Mouse (Mus musculus): ENCODE measurements around the gene Ube2z.

Ube2z gene

DNA sequence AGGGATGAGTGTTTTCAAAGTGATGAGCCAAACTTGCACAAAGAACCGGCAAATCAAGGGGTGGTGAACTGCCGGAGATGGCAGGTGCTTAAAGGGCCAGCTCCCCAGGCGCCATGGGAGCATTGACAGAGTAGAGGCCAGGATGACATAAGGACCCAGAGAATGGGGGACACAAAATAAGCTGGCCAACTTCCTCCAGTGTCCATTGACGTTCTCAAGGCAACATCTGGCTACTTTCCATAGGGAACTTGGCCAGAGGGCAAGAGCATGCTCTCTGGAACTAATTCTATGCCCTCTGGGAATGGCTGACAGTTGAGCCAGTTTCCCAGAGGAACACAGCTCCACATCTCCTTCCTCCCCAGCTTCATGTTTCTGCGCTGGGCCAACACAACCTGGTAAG lies 3.0 kb upstream of the Ube2z start:
- in situ Hi-C loops (cut with MboI; ENCODE audit: unreplicated experiment in 2 of 2) = loop anchor here in 1 of 2 experiments (25.0 kb wide), 1 partner anchor 1644 kb away; the partner anchor contains the start of genes Pcgf2 and Psmb3

DNA sequence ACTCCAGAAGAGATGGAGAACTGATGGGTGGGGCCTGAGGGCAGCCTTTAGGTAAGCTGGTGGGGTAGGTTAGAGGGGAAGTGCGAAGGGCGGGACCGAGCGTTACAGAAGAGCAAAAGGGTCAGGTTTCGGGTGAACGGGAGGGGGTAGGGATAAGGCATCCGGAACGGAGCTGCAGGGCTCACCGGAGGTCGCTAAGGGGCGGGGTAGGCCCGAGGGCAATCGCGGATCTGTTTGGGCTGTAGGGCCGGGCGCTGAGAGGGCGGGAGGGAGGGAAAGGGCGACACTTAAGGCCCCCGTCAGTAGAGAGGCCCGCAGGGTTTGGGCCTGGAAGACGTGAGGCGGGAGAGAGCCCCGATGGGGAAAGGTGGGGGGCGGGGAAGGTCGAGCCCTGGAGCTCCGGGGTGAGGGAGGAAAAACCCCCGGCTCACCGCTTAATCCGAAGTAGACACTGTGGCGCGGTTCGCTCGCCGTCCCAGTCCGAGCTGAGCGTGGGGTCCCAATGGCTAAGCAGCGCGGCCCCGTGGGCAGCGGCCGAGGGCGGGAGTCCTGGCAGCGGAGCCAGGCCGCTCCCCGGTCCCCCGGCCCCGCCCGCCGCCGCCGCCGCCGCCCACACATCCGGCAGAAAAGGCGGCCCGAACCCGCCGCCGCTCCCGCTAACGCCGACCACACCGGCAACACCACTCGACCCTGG lies 520 bp downstream of the Ube2z start:
- in situ Hi-C loops (cut with MboI; ENCODE audit: unreplicated experiment in 2 of 2) = loop anchor here in 1 of 2 experiments (25.0 kb wide), 1 partner anchor 1648 kb away; the partner anchor contains the start of genes Pcgf2 and Psmb3

DNA sequence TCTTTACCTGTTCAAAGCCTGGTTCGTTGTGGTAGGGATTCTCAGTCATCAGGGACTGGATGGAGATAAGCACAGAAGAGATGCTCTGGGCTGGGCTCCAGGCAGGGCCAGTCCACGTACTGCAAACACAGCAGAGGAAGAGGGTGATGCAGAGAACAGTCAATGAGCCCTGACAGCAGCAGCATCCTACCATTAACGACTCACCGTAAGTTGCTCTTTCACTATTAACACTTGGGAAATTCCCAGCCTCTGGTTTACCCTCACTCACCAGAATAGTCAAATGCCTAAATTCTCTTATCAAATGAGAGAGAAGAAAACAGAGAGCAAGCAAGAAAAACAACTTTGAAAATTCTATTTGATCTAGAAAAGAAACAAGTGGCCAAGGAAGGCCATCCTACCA lies 6.9 kb downstream of the Ube2z start:
- in situ Hi-C loops (cut with MboI; ENCODE audit: unreplicated experiment in 2 of 2) = loop anchor here in 1 of 2 experiments (25.0 kb wide), 1 partner anchor 1654 kb away; the partner anchor contains the start of genes Pcgf2 and Psmb3

DNA sequence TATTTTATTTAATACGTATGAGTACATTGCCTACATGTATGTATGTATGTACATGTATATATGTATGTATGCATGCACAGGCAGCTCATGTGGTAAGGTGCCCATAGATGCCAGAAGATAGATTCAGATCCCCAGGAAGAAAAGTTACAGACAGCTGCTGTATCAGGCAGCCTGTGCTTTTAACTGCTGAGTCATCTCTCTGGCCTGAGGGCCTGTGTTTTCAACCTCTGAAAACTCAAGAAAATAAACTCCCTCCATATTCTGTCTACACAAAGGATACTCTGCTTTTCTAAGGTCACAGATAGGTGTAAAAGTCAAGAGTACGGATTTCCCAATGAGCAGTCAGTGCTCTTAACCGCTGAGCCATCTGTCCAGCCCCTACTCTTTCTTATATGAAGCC lies 14.3 kb downstream of the Ube2z start:
- in situ Hi-C loops (cut with MboI; ENCODE audit: unreplicated experiment in 2 of 2) = loop anchor here in 1 of 2 experiments (25.0 kb wide), 1 partner anchor 1661 kb away; the partner anchor contains the start of genes Pcgf2 and Psmb3

DNA sequence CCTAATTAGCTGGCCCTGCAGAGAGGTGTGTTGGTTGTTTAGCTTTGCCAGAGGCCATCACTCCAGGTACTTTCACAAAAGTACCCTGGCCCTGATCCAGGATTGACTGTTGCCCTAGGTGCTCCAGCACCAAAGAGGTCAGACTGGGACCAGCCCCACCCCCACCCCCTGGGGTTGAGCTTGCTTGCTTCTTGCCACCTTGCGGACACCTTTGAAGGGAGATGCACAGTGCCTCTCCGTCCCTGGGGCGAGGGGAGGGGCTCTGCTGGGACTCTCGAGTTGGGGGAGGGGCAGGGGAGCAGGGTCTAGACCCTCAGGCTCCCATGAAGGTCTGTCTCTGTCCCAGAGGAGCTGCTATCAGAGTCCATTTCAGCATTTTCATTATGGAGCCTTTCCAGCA lies 15.2 kb downstream of the Ube2z start:
- in situ Hi-C loops (cut with MboI; ENCODE audit: unreplicated experiment in 2 of 2) = loop anchor here (25.0 kb wide), 2 partner anchors 188 to 1662 kb away; partner anchors contain the start of genes Pcgf2 (in 1 of the 2) and Psmb3 (in 1 of the 2)

DNA sequence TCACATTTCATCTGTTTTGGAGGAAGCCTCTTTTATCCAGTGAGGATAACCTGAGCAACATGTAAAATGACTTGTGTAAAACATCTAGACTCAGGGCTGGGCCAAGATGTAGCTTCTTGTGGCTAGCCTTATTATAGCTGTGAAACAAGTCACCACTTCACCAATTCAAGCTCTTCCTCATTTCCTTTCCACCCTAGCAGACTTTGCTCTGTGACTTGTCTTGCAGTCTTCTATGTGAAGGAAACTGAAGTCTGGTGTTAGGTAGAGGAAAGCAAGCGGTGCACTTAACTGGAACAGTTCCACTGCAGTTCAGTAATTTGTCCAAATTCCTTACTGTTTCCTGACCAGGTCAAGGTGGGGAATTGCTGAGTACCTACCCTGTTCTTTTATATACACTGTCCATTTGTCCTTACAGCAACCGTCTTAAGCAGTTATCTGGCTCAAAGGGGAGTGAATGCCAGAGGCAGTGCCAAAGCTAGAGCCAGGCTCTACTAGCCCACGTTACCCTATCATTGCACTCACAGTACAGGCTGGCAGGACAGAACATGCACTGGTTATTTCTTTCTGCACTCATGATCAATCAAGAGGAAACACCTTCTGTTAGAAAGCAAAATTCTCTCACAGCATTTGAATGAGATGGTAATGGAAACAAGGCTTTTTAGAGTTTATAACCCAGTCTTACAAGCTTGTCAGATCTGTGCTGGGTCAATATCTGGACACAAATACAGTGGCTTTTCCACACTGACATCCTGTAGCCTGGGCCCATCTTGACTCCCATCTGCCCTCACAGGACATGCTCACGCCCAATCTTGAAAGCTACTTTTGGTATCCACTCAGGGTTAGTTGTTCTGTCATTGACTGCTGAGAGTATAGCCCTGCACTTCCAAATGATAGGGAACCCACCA lies 17.5 kb downstream of the Ube2z start:
- in situ Hi-C loops (cut with MboI; ENCODE audit: unreplicated experiment in 2 of 2) = loop anchor here in 1 of 2 experiments (25.0 kb wide), 1 partner anchor 185 kb away; no protein-coding TSS in a partner anchor

DNA sequence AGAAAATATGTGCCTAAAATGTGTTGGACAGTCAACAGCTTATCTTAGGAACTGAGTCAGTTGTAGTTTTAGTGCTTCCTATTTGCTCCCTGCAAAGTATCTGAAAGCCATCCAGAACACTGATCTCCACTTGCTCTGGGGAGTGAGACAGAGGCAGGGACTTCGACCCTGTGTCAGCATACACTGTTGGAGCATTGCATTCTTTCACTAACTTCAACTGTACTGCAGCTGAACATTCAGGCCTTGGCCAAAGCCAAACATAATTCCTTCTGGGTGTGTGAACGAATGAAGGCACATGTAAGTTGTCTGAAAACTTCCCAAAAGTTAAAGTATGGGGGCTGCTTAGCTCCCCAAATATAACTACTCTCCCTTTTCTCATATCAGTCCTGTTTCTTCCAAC lies 18.4 kb downstream of the Ube2z start:
- in situ Hi-C loops (cut with MboI; ENCODE audit: unreplicated experiment in 2 of 2) = loop anchor here in 1 of 2 experiments (25.0 kb wide), 1 partner anchor 184 kb away; no protein-coding TSS in a partner anchor

DNA sequence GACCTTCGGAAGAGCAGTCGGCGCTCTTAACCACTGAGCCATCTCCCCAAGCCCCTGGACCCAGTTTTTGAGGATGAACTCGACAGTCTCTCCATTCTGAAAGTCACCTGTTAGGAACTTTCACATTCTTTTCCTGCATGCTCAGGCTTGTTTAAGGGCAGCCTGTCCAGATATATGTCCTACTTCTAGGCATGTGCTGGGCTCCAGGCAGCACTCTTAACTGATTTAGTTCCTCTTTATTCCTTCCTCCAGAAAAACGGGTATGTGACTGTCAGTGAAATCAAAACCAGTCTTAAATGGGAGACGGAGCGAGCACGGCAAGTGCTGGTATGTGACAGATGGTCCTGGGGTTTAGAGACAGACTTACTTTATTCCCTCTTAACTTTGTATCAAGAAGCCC lies 19.2 kb downstream of the Ube2z start:
- in situ Hi-C loops (cut with MboI; ENCODE audit: unreplicated experiment in 2 of 2) = loop anchor here in 1 of 2 experiments (25.0 kb wide), 1 partner anchor 184 kb away; no protein-coding TSS in a partner anchor

DNA sequence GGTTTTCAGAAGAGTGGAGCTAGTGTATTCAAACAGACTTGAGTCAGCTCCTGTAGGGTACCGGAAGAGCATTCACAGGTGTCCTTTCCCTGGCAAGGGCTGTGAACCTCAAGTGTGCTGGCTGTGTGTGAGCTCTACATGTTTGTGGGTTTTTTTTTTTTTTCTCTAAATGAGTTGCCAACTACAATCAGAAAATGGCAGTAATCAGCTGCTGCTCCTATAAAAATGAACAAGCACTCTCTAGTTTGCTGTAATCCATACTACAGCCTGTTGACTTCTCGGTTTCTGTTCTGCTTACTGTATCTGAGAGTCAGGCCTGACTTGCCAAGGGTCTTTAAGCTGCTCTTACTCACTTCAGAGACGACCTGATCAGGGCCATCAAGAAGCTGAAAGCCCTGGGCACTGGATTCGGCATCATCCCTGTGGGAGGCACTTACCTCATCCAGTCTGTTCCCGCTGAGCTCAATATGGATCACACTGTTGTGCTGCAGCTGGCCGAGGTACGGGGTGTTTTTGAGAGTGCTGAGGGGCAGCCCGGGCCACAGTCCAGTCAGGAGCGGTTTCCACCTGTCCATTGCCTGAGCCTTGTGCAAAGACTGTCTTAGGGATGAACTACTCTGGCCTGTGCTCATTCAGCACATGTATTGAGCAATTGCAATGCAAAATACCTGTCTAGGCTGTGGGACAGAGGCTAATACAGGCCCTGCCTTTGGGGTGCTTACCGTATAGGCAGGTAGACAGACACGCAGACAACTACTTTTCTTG lies 20.2 kb downstream of the Ube2z start:
- in situ Hi-C loops (cut with MboI; ENCODE audit: unreplicated experiment in 2 of 2) = loop anchor here in 1 of 2 experiments (25.0 kb wide), 1 partner anchor 183 kb away; no protein-coding TSS in a partner anchor

DNA sequence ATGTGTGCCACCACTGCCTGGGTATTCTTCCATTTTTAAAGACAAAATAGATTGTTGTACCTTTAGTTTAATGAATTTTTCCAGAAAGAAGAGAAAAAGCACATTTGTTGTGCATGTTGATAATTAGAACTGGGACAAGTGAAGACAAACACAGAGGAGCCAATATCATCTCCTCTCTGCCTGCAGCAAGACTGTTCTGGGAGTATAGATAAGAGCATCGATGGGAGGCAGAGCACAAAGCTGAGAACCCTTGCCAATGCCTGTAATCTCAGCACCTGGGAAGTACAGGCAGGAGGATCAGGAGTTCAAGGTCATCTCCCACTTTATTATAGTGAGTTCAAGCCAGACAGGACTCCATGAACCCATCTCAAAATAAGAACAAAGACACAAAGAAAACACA lies 26.6 kb downstream of the Ube2z start:
- in situ Hi-C loops (cut with MboI; ENCODE audit: unreplicated experiment in 2 of 2) = loop anchor here (10.0 to 25.0 kb wide), 3 partner anchors 176 to 654 kb away; partner anchors contain the start of gene Slc35b1 (in 1 of the 2)

DNA sequence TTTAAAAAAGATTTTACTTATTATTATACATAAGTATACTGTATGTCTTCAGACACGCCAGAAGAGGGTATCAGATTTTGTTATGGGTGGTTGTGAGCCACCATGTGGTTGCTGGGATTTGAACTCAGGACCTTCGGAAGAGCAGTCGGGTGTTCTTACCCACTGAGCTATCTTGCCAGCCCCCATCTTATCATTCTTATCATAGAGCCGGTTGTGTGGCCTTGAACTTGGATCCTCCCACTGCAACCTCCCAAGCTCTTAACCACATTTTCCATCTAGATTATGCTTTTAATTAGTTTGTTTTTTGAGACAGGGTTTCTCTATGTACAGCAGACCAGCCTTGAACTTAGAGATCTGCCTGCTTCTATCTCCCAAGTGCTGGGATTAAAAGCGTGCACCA lies 27.7 kb downstream of the Ube2z start:
- in situ Hi-C loops (cut with MboI; ENCODE audit: unreplicated experiment in 2 of 2) = loop anchor here (10.0 to 25.0 kb wide), 3 partner anchors 175 to 653 kb away; partner anchors contain the start of gene Slc35b1 (in 1 of the 2)

DNA sequence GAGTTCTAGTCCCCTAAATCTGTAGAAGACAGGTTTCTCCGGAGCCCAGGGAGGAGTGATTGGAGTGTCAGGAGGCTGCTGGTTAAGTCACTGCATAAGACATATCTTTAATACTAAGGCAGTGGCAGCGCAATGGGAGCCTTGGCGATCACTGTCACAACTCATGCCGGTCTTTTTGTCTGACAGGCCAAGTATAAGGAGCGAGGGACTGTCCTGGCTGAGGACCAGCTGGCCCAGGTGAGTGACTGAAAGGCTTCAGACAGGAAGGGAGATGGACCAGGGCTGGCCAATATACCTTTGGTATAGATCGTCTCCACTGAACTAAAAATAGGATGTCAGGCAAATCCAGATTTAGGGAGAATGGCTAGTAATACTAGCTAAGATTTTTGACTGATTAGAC lies 30.1 kb downstream of the Ube2z start:
- in situ Hi-C loops (cut with MboI; ENCODE audit: unreplicated experiment in 2 of 2) = loop anchor here (10.0 to 25.0 kb wide), 3 partner anchors 173 to 650 kb away; partner anchors contain the start of gene Slc35b1 (in 1 of the 2)

DNA sequence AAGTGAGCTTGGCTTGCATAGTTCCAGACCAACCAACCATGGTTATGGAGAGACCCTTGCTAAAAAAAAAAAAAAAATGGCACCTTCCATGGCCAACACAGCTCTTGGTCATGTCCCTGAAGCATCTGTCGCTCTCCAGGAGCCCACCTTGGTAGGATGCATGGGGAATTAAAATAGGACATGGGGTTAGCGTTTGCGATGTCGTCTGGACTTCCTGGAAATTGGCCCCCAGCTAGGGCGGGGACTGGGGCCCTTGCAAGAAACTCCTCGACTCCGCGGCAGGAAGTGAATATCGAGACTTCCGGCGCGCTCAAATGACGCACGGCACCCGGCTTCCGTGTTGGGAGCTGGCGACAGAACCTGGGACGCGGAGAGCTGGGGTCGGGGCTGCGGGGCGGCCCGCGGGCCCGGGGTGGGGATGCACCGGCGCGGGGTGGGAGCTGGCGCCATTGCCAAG lies 30.6 kb downstream of the Ube2z start, which contains the start of gene Snf8:
TSS of gene Snf8 (plus strand) at position 290 of the 457 bp plus-strand sequence.
- in situ Hi-C loops (cut with MboI; ENCODE audit: unreplicated experiment in 2 of 2) = loop anchor here (10.0 to 25.0 kb wide), 3 partner anchors 172 to 650 kb away; partner anchors contain the start of gene Slc35b1 (in 1 of the 2)

DNA sequence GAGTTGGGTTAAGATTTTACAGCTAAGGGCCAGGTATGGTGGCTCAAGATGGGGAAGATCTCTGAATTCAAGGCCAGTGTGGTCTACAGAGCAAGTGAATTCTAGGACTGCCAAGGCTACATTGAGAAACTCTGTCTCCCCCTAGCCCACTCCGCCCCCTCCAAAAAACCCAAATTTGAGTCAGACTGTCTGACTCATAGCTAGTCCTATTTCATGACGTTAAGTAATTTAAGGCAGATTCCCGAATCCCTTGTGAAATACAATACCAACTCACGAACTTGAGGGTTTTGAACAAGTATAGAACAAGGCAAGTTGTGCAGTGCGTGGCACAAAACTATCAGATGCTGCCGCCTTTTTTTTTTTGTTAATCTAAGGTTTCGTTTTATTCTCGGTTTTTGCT lies 31.1 kb downstream of the Ube2z start:
- in situ Hi-C loops (cut with MboI; ENCODE audit: unreplicated experiment in 2 of 2) = loop anchor here (10.0 to 25.0 kb wide), 3 partner anchors 172 to 649 kb away; partner anchors contain the start of gene Slc35b1 (in 1 of the 2)

DNA sequence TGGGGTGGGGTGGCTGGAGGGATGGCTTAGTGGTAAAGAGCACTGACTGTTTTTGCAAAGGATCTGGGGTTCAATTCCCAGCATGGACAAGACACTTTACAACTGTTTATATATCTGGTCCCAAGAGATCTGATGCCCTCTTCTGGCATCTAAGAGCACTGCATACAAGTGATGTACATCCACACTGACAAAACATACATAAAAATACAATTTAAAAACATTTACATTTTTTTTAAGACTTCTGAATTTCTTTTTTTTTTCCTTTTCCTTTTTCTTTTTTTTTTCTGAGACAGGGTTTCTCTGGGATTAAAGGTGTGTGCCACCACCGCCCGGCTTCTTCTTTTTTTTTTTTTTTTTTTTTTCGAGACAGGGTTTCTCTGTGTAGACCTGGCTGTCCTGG lies 31.9 kb downstream of the Ube2z start:
- in situ Hi-C loops (cut with MboI; ENCODE audit: unreplicated experiment in 2 of 2) = loop anchor here (10.0 to 25.0 kb wide), 3 partner anchors 171 to 648 kb away; partner anchors contain the start of gene Slc35b1 (in 1 of the 2)

DNA sequence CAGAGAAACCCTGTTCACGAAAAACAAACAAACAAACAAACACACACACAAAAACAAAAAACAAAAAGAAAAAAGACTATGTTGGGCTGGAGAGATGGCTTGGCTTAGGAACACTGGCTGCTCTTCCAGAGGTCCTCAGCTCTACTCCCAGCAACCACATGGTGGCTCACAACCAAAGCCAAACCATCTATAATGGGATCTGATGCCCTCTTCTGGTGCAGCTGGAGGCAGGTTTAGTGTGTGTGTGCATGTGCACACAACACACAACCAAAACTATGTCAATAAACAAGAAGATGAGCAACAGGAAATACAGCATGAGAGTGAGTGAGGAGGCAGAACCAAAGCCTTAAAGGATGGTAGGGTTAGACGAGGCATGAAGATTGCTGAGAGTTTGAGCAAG lies 33.5 kb downstream of the Ube2z start:
- in situ Hi-C loops (cut with MboI; ENCODE audit: unreplicated experiment in 2 of 2) = loop anchor here (10.0 to 25.0 kb wide), 3 partner anchors 169 to 647 kb away; partner anchors contain the start of gene Slc35b1 (in 1 of the 2)

DNA sequence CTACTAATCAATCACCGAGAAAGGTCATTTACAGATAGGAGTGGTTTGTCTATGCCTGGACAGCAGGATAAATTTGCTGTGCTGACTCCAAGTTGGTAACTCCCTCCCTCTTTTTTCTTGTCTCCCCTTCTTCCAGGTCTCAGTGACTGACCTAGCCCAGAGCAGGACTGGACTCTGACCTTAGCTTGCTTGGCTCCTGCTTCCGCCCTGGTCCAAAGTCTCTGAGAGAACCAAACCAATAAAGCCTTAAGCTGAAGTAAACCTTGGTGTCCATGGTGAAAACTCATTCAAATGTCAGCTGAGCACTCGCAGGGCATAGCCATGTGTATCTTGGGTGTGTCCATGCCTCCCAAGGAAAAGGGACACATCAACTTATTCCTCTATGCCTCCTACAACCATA lies 34.6 kb downstream of the Ube2z start:
- in situ Hi-C loops (cut with MboI; ENCODE audit: unreplicated experiment in 2 of 2) = loop anchor here (10.0 to 25.0 kb wide), 3 partner anchors 168 to 646 kb away; partner anchors contain the start of gene Slc35b1 (in 1 of the 2)

DNA sequence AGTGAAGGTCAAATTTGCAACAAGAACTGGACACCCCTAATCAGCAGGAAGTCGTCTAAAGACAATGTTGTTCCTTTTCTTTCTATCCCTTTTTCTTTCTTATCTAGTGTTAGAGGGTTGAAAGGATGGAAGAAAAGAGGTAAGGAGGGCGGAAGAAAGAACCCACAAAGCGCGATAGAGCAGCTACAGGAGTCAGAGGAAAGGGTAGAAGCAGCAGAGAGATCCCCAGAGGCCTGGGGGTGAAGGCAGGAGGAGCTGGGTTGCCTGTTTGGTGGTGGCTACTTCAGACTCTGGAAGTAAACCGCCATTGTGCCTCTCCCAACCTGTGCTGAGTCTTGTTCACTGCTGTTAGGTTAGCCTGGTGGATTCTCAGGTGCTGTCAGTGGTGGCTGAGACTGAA lies 37.1 kb downstream of the Ube2z start:
- in situ Hi-C loops (cut with MboI; ENCODE audit: unreplicated experiment in 2 of 2) = loop anchor here in 1 of 2 experiments (25.0 kb wide), 1 partner anchor 166 kb away; no protein-coding TSS in a partner anchor

DNA sequence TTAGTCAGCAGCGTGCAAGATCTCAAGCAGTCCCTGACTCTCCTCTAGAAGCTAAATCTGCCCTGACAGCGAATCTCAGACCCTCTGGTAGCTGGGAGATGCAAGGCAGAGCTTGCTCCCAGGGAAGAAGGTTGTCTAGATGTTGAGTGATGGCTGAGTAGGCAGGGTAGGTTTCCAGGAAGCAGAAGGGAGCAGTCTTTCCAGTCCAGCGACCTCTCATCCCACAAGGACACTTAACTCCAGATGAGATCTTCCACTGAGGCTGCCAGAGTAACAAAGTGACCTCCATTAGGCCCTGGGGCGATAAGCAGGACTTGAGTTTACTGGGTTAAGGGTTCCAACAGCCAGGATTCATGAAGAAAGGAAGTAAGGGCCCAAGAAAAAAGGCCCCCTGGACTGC lies 44.6 kb downstream of the Ube2z start:
- in situ Hi-C loops (cut with MboI; ENCODE audit: unreplicated experiment in 2 of 2) = no loop called here

Measured in v-Abl transformed pro-B cells (cell line).